Mouse (Mus musculus) hindbrain, embryonic 11.5 days (tissue): Measurements from ENCODE around the gene Tchhl1. TPM values are rescaled to one million over a fixed set of nuclear protein-coding genes. Genes with fewer than 3 reads are reported as not detected.
"Not testable (repeated sequence)": the region's sequence is repeated elsewhere in the genome, so short reads cannot be mapped to it uniquely, and the experiment has no call there.

ENCODE experiments used
- ATAC-seq: fragments of 200-750 bp; cut with Nextera tagmentation; 2 replicates; pipeline ENCODE4 v1.8.0; 2017; ENCODE audit warnings: mild to moderate bottlenecking, moderate TSS enrichment, moderate library complexity; ENCODE audit not compliant: low FRiP score
- DNase-seq: peaks from one replicate; pipeline ENCODE4 v3.0.0-alpha.2; 2015; ENCODE audit warnings: low spot score
- H3K27ac ChIP-seq: fragments of 300-500 bp; sonication (generic); 2 replicates; pipeline ENCODE4 v1.5.1; 2014; ENCODE audit warnings: mild to moderate bottlenecking, low read depth, low read length
- H3K27me3 ChIP-seq: fragments of 300-500 bp; sonication (generic); 2 replicates; pipeline ENCODE4 v1.6.1; 2014; ENCODE audit warnings: mild to moderate bottlenecking, low read length, moderate library complexity, mixed read lengths; ENCODE audit not compliant: control insufficient read depth, insufficient read depth
- H3K36me3 ChIP-seq: fragments of 300-500 bp; sonication (generic); 2 replicates; pipeline ENCODE4 v1.6.1; 2014; ENCODE audit warnings: mild to moderate bottlenecking, low read length, moderate library complexity, mixed read lengths; ENCODE audit not compliant: control insufficient read depth, insufficient read depth
- H3K4me1 ChIP-seq: fragments of 300-500 bp; sonication (generic); replicated peaks from 2 replicates; pipeline ENCODE4 v1.6.1; 2014; ENCODE audit warnings: low read length, mixed read lengths; ENCODE audit not compliant: control insufficient read depth, insufficient read depth
- H3K4me2 ChIP-seq: fragments of 300-500 bp; sonication (generic); replicated peaks from 2 replicates; pipeline ENCODE4 v1.6.1; 2014; ENCODE audit warnings: mild to moderate bottlenecking, low read depth, low read length
- H3K4me3 ChIP-seq: fragments of 300-500 bp; sonication (generic); 2 replicates; pipeline ENCODE4 v1.5.1; 2014; ENCODE audit warnings: low read depth, low read length
- H3K9ac ChIP-seq: fragments of 300-500 bp; sonication (generic); 2 replicates; pipeline ENCODE4 v1.6.1; 2014; ENCODE audit warnings: low read depth, low read length
- H3K9me3 ChIP-seq: fragments of 300-500 bp; sonication (generic); 2 replicates; pipeline ENCODE4 v1.6.1; 2016; ENCODE audit warnings: low read length; ENCODE audit not compliant: control insufficient read depth
- WGBS: fragments of 180-500 bp; shearing (Covaris S2); extraction: QIAGEN DNeasy Blood & Tissue Kit; methylation state at CpG from one replicate; pipeline ENCODE4 v1.1.7; 2014; 5-methylcytosine and 5-hydroxymethylcytosine counted together
- polyA plus RNA-seq: library from polyadenylated mRNA; unstranded; fragments of >200 nt; fragmentation: Nextera tagmentation; extraction: Ambion mirVana; gene quantifications from 2 replicates; pipeline ENCODE4 v1.2.1, GENCODE M21; 2014

The Tchhl1 gene
- polyA plus RNA-seq, 1 experiment from 2014 or later, result not detected

GRCm38 (mm10) chr3:93493992-93494391 is 25.4 kb downstream of the Tchhl1 start:
- ATAC-seq (peak; percentile 87), DNase-seq (peak; percentile 80)
- no peaks in the 10 kb centered on the region for H3K36me3 ChIP-seq

GRCm38 (mm10) chr3:93494774-93495173 is 26.2 kb downstream of the Tchhl1 start:
- H3K4me2 ChIP-seq, H3K27me3 ChIP-seq, H3K4me3 ChIP-seq, DNase-seq, H3K27ac ChIP-seq, H3K4me1 ChIP-seq, H3K36me3 ChIP-seq, H3K9me3 ChIP-seq, H3K9ac ChIP-seq, ATAC-seq: not testable (repeated sequence)
- 35% methylated on average over 5 of the region's 5 CpGs for WGBS

More at GRCm38 (mm10) chr3:93493992-93494391, 25.4 kb downstream of the Tchhl1 start:
- WGBS, result 3% methylated on average over 4 of the region's 4 CpGs
- H3K4me3 ChIP-seq, result no peak overlapping the region
- H3K27me3 ChIP-seq, result no peaks in the 10 kb centered on the region
- no peak overlapping the region for H3K9ac ChIP-seq
- no peaks in the 10 kb centered on the region for H3K4me1 ChIP-seq
- no peak overlapping the region for H3K27ac ChIP-seq
- no peaks in the 10 kb centered on the region for H3K9me3 ChIP-seq
- H3K4me2 ChIP-seq, result no peak overlapping the region

GRCm38 (mm10) chr3:93497131-93497530 is 28.6 kb downstream of the Tchhl1 start:
- no peak overlapping the region for H3K4me2 ChIP-seq
- no peaks in the 10 kb centered on the region for H3K4me1 ChIP-seq
- no peaks in the 10 kb centered on the region for H3K9me3 ChIP-seq
- H3K27me3 ChIP-seq, result no peaks in the 10 kb centered on the region
- no peak overlapping the region for H3K4me3 ChIP-seq
- DNase-seq, result no peak
- no peak overlapping the region for H3K27ac ChIP-seq
- no peak for ATAC-seq
- 72% methylated on average over 3 of the region's 3 CpGs for WGBS
- H3K9ac ChIP-seq, result no peak overlapping the region
- no peaks in the 10 kb centered on the region for H3K36me3 ChIP-seq

- H3K9ac ChIP-seq, result no peak overlapping the region
- H3K27me3 ChIP-seq, result no peaks in the 10 kb centered on the region
- ATAC-seq (no peak), DNase-seq (no peak)
- no peaks in the 10 kb centered on the region for H3K4me1 ChIP-seq
- H3K4me3 ChIP-seq, result no peak overlapping the region
- no peak overlapping the region for H3K4me2 ChIP-seq
- H3K9me3 ChIP-seq, result no peaks in the 10 kb centered on the region
- no peak overlapping the region for H3K27ac ChIP-seq
- H3K36me3 ChIP-seq, result no peaks in the 10 kb centered on the region
These were observed 30.6 kb downstream of the Tchhl1 start for GRCm38 (mm10) chr3:93499129-93499528.

- H3K36me3 ChIP-seq, result no peaks in the 10 kb centered on the region
- peak; percentile 8 for DNase-seq
These were observed 36.1 kb downstream of the Tchhl1 start for GRCm38 (mm10) chr3:93504536-93505189.

GRCm38 (mm10) chr3:93505960-93506863 is 37.7 kb downstream of the Tchhl1 start:
- no peaks in the 10 kb centered on the region for H3K36me3 ChIP-seq
- ATAC-seq, result no peak
- H3K27me3 ChIP-seq, result no peaks in the 10 kb centered on the region
- H3K4me1 ChIP-seq, result no peaks in the 10 kb centered on the region
- no peak overlapping the region for H3K4me2 ChIP-seq
- H3K27ac ChIP-seq, result no peak overlapping the region
- WGBS, result 43% methylated on average over 30 of the region's 30 CpGs
- H3K4me3 ChIP-seq, result no peak overlapping the region
- H3K9ac ChIP-seq, result no peak overlapping the region
- H3K9me3 ChIP-seq, result no peaks in the 10 kb centered on the region
- no peak for DNase-seq

More at GRCm38 (mm10) chr3:93504536-93505189, 36.1 kb downstream of the Tchhl1 start:
- Histone ChIP-seq H3K4me3 (no peak overlapping the region), H3K27me3 (no peaks in the 10 kb centered on the region), H3K4me1 (no peaks in the 10 kb centered on the region), H3K27ac (no peak overlapping the region), H3K9ac (no peak overlapping the region), H3K9me3 (no peaks in the 10 kb centered on the region), H3K4me2 (no peak overlapping the region)
- WGBS, result 86% methylated on average over 7 of the region's 7 CpGs
- no peak for ATAC-seq

GRCm38 (mm10) chr3:93506881-93507325 is 38.3 kb downstream of the Tchhl1 start:
- Histone ChIP-seq H3K9ac (no peak overlapping the region), H3K27ac (no peak overlapping the region), H3K27me3 (no peaks in the 10 kb centered on the region), H3K4me1 (no peaks in the 10 kb centered on the region), H3K4me2 (no peak overlapping the region), H3K9me3 (no peaks in the 10 kb centered on the region), H3K36me3 (no peaks in the 10 kb centered on the region), H3K4me3 (no peak overlapping the region)
- DNase-seq (no peak), ATAC-seq (no peak)
- WGBS, result 75% methylated on average over 5 of the region's 5 CpGs

- Histone ChIP-seq H3K36me3 (no peaks in the 10 kb centered on the region), H3K4me1 (no peaks in the 10 kb centered on the region), H3K4me3 (no peak overlapping the region), H3K27ac (no peak overlapping the region), H3K9ac (no peak overlapping the region), H3K27me3 (no peaks in the 10 kb centered on the region), H3K4me2 (no peak overlapping the region), H3K9me3 (no peaks in the 10 kb centered on the region)
- DNase-seq, result no peak
- WGBS, result 77% methylated on average over 1 of the region's 1 CpGs
- ATAC-seq, result no peak
These were observed 40.7 kb downstream of the Tchhl1 start for GRCm38 (mm10) chr3:93509301-93509700.
